In the genomic region with DNA sequence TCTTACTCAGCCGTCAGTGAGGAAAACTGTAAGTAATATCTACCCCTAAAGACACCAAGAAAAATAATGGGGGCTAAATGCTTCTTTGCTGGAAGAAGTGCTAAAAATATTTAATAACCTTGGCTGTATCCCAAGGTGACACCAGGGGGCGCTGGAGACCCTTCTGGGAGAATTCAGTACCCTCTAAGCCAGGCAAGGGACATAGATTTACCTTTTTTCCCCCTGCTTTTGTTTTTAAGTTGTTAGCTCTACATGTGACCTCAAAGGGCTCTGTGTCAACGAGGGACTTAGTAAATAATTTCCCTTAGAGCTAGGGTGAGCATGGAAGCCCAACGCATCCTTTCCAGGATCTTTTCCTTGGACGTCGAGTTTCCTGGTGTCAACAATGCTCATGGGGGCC, we compare ENCODE assay signal across 9 mouse cellular contexts. TPM values are rescaled to one million over a fixed set of nuclear protein-coding genes. Genes with fewer than 3 reads are reported as not detected.
DNase-seq lines count a peak whose midpoint lies in the region; ATAC-seq and TF ChIP-seq lines count a peak whose summit lies in the region.
"Had no signal": no experiment of that assay in that cellular context is flagged by ENCODE, and none has a peak within 500 bp of the region (broad histone marks: within the 10 kb centered on the region; RNA-seq: fewer than 3 reads in every experiment).

No protein-coding gene starts in this region.

- H3K9ac ChIP-seq in intestine, postnatal 0 days (ENCODE audit: low read depth, low read length), result no peak overlapping the region
- H3K9ac ChIP-seq in intestine, embryonic 15.5 days, result no peak overlapping the region
- no peak overlapping the region for H3K9ac ChIP-seq in forebrain, embryonic 11.5 days (ENCODE audit: low read length)
- no peak overlapping the region for H3K9ac ChIP-seq in limb, embryonic 14.5 days (ENCODE audit: low read depth, low read length, severe bottlenecking)

- 40% methylated on average over 6 of the region's 6 CpGs for WGBS in intestine, postnatal 0 days
- WGBS in intestine, embryonic 15.5 days, result 36% methylated on average over 6 of the region's 6 CpGs
- 46% methylated on average over 6 of the region's 6 CpGs for WGBS in forebrain, embryonic 11.5 days
- 31% methylated on average over 6 of the region's 6 CpGs for WGBS in limb, embryonic 14.5 days

- H3K4me1 ChIP-seq in intestine, postnatal 0 days (replicated peaks; ENCODE audit: control insufficient read depth, insufficient read depth, low read length), result peaks cover 7% of the 10 kb centered on the region; the same call in 1 of the 2 replicates
- H3K4me1 ChIP-seq in intestine, embryonic 15.5 days (replicated peaks), result no peaks in the 10 kb centered on the region
- H3K4me1 ChIP-seq in forebrain, embryonic 11.5 days (replicated peaks; ENCODE audit: control insufficient read depth, insufficient read depth, low read length), result no peaks in the 10 kb centered on the region
- no peaks in the 10 kb centered on the region for H3K4me1 ChIP-seq in limb, embryonic 14.5 days (ENCODE audit: control insufficient read depth, insufficient read depth, low read length)

- H3K4me3 ChIP-seq in intestine, postnatal 0 days (ENCODE audit: low read depth, low read length), result no peak overlapping the region
- no peak overlapping the region for H3K4me3 ChIP-seq in intestine, embryonic 15.5 days (replicated peaks)
- H3K4me3 ChIP-seq in forebrain, embryonic 11.5 days (ENCODE audit: low read depth, low read length), result no peak overlapping the region
- H3K4me3 ChIP-seq in limb, embryonic 14.5 days (replicated peaks; ENCODE audit: low read length), result no peak overlapping the region

- H3K27me3 ChIP-seq in intestine, postnatal 0 days (replicated peaks; ENCODE audit: control insufficient read depth, insufficient read depth, low read length), result no peaks in the 10 kb centered on the region
- H3K27me3 ChIP-seq in intestine, embryonic 15.5 days (replicated peaks), result no peaks in the 10 kb centered on the region
- no peaks in the 10 kb centered on the region for H3K27me3 ChIP-seq in forebrain, embryonic 11.5 days (ENCODE audit: control insufficient read depth, insufficient read depth, low read length)
- no peaks in the 10 kb centered on the region for H3K27me3 ChIP-seq in limb, embryonic 14.5 days (ENCODE audit: control insufficient read depth, insufficient read depth, low read length)

- H3K27ac ChIP-seq in intestine, postnatal 0 days (ENCODE audit: low read depth, low read length), result no peak overlapping the region
- no peak overlapping the region for H3K27ac ChIP-seq in intestine, embryonic 15.5 days
- no peak overlapping the region for H3K27ac ChIP-seq in forebrain, embryonic 11.5 days (ENCODE audit: low read depth, low read length)
- no peak overlapping the region for H3K27ac ChIP-seq in limb, embryonic 14.5 days (replicated peaks; ENCODE audit: low read depth, low read length)

- peak; percentile 30 for DNase-seq in adrenal gland, adult 8-10 months
- DNase-seq in forebrain, embryonic 11.5 days (ENCODE audit: low spot score), result peak; percentile 83
- DNase-seq in hindlimb bud, embryonic 11.5 days (ENCODE audit: extremely low spot score, low read depth, low spot score), result peak; percentile 41
- peak; percentile 75 for DNase-seq in limb, embryonic 14.5 days (ENCODE audit: low spot score)
- DNase-seq in natural killer cell, adult 2 months (ENCODE audit: low spot score in 2 of 2), result peak; percentile 3 to 28
- peak; percentile 16 to 43 for DNase-seq in thymus, postnatal 36 days

- no peak for ATAC-seq in intestine, postnatal 0 days
- ATAC-seq in intestine, embryonic 15.5 days, result no peak
- peak; percentile 68 for ATAC-seq in forebrain, embryonic 11.5 days (replicated peaks; ENCODE audit: low FRiP score)
- no peak for ATAC-seq in limb, embryonic 14.5 days (ENCODE audit: low FRiP score, low read depth)

- no peak for TF ChIP-seq POLR2A in limb, embryonic 14.5 days (IDR thresholded peaks at IDR 0.05; ENCODE audit: borderline replicate concordance, extremely low read depth, insufficient read depth, insufficient read length)

- no peaks in the 10 kb centered on the region for H3K36me3 ChIP-seq in intestine, postnatal 0 days (ENCODE audit: control insufficient read depth, insufficient read depth)
- no peaks in the 10 kb centered on the region for H3K36me3 ChIP-seq in intestine, embryonic 15.5 days
- H3K36me3 ChIP-seq in forebrain, embryonic 11.5 days (ENCODE audit: control insufficient read depth, insufficient read depth, low read length), result no peaks in the 10 kb centered on the region
- H3K36me3 ChIP-seq in limb, embryonic 14.5 days (ENCODE audit: control insufficient read depth, insufficient read depth, low read length), result no peaks in the 10 kb centered on the region

- no peak overlapping the region for H3K4me2 ChIP-seq in intestine, postnatal 0 days (replicated peaks; ENCODE audit: low read depth)
- H3K4me2 ChIP-seq in intestine, embryonic 15.5 days (replicated peaks), result no peak overlapping the region
- no peak overlapping the region for H3K4me2 ChIP-seq in forebrain, embryonic 11.5 days (ENCODE audit: low read depth, low read length, severe bottlenecking)
- no peak overlapping the region for H3K4me2 ChIP-seq in limb, embryonic 14.5 days (replicated peaks; ENCODE audit: low read depth, low read length, severe bottlenecking)

- TF ChIP-seq CTCF in intestine, postnatal 0 days (IDR thresholded peaks at IDR 0.05; ENCODE audit: low read depth), result peak; percentile 88

- H3K9me3 ChIP-seq in intestine, postnatal 0 days (ENCODE audit: control insufficient read depth), result no peaks in the 10 kb centered on the region
- no peaks in the 10 kb centered on the region for H3K9me3 ChIP-seq in intestine, embryonic 15.5 days
- no peaks in the 10 kb centered on the region for H3K9me3 ChIP-seq in forebrain, embryonic 11.5 days (ENCODE audit: control insufficient read depth, low read length)
- no peaks in the 10 kb centered on the region for H3K9me3 ChIP-seq in limb, embryonic 14.5 days (ENCODE audit: control insufficient read depth, low read length)

RNA-seq across cellular contexts. Expression of gene Fmo2, which starts 2.6 kb away (rescaled TPM):
- polyA plus RNA-seq in intestine, postnatal 0 days (2015; fragmentation: Nextera tagmentation; extraction: Ambion mirVana), result 3.8 and 4.4 TPM in 2 replicates
- polyA plus RNA-seq in intestine, embryonic 15.5 days (2015; fragmentation: Nextera tagmentation; extraction: Ambion mirVana), result 2.5 and 2.9 TPM in 2 replicates
- 10 to 100 TPM; 45.3 to 71.8 (median 66.9) TPM for total RNA-seq in adrenal gland, adult 8-10 months (2022)
- 0.13 and 0.29 TPM in 2 replicates for polyA plus RNA-seq in forebrain, embryonic 11.5 days (2014; fragmentation: Nextera tagmentation; extraction: Ambion mirVana)
- polyA plus RNA-seq in limb, embryonic 14.5 days (2012; rRNA removed), result 1.5 and 2.1 TPM in 2 replicates
- 1.5 TPM in 2 replicates for polyA plus RNA-seq in limb, embryonic 14.5 days (2014; fragmentation: Nextera tagmentation; extraction: Ambion mirVana)

RNA-seq across cellular contexts. Expression of gene Fmo1, which starts 29.5 kb away (rescaled TPM):
- polyA plus RNA-seq in intestine, postnatal 0 days (2015; fragmentation: Nextera tagmentation; extraction: Ambion mirVana), result 7.3 and 8.2 TPM in 2 replicates
- 16.9 and 20.4 TPM in 2 replicates for polyA plus RNA-seq in intestine, embryonic 15.5 days (2015; fragmentation: Nextera tagmentation; extraction: Ambion mirVana)
- total RNA-seq in adrenal gland, adult 8-10 months (2022), result 100 to 1,000 TPM in 2 of 4 experiments, 10 to 100 TPM in 2; 36.8 to 391 (median 229) TPM
- 15.3 and 19.9 TPM in 2 replicates for polyA plus RNA-seq in forebrain, embryonic 11.5 days (2014; fragmentation: Nextera tagmentation; extraction: Ambion mirVana)
- polyA plus RNA-seq in limb, embryonic 14.5 days (2012; rRNA removed), result 41.4 and 46.7 TPM in 2 replicates
- 33.5 and 35.0 TPM in 2 replicates for polyA plus RNA-seq in limb, embryonic 14.5 days (2014; fragmentation: Nextera tagmentation; extraction: Ambion mirVana)
- total RNA-seq: neutrophil, adult 5-6 weeks had no signal

RNA-seq across cellular contexts. Expression of gene Fmo6, which starts 41.4 kb away (rescaled TPM):
- polyA plus RNA-seq in intestine, postnatal 0 days (2015; fragmentation: Nextera tagmentation; extraction: Ambion mirVana), result not detected in 2 replicates
- not detected in 2 replicates for polyA plus RNA-seq in intestine, embryonic 15.5 days (2015; fragmentation: Nextera tagmentation; extraction: Ambion mirVana)
- not detected for total RNA-seq in adrenal gland, adult 8-10 months (2022)
- not detected in 2 replicates for polyA plus RNA-seq in forebrain, embryonic 11.5 days (2014; fragmentation: Nextera tagmentation; extraction: Ambion mirVana)
- 1.1 and 1.4 TPM in 2 replicates for polyA plus RNA-seq in limb, embryonic 14.5 days (2012; rRNA removed)
- 0.84 and 0.85 TPM in 2 replicates for polyA plus RNA-seq in limb, embryonic 14.5 days (2014; fragmentation: Nextera tagmentation; extraction: Ambion mirVana)
- total RNA-seq: neutrophil, adult 5-6 weeks had no signal

Comparison
In these comparisons a context has a peak if more than half of its experiments do, and no peak if none do; other contexts are left out.
1. DNase-seq: peak in every context shown above with its lines; median percentile 83 in forebrain, embryonic 11.5 days; 75 in limb, embryonic 14.5 days; 41 in hindlimb bud, embryonic 11.5 days; 30 in adrenal gland, adult 8-10 months; 30 in thymus, postnatal 36 days; 16 in natural killer cell, adult 2 months.